Mouse (Mus musculus) gastrocnemius, postnatal 36 days (tissue): ENCODE data around the gene Naip6. TPM values are rescaled to one million over a fixed set of nuclear protein-coding genes. Genes with fewer than 3 reads are reported as not detected.
"Not testable (repeated sequence)": the region's sequence is repeated elsewhere in the genome, so short reads cannot be mapped to it uniquely, and the experiment has no call there.

Source experiments
- DNase-seq, 2 experiments: peaks; one replicate each; pipeline ENCODE4 v3.0.0; 2022
- intact Hi-C: fragments of 180-260 bp; cut with DNase I; formaldehyde crosslinking; loops from one replicate; pipeline ENCODE4 v1.15.1; 2025
- long read RNA-seq, 2 experiments: library from polyadenylated mRNA; stranded (forward); transcript quantifications; one replicate each; pipeline ENCODE4 v2.0.0; 2021
- total RNA-seq, 2 experiments: library from RNA; stranded (reverse); gene quantifications; 2 replicates each; pipeline ENCODE4 v1.2.3; 2021

Naip6 gene
- under 1 TPM; 0.05 to 0.08 TPM for total RNA-seq
- long read RNA-seq, experiment 1 = 0 reads
- long read RNA-seq, experiment 2 = 0 reads

DNA sequence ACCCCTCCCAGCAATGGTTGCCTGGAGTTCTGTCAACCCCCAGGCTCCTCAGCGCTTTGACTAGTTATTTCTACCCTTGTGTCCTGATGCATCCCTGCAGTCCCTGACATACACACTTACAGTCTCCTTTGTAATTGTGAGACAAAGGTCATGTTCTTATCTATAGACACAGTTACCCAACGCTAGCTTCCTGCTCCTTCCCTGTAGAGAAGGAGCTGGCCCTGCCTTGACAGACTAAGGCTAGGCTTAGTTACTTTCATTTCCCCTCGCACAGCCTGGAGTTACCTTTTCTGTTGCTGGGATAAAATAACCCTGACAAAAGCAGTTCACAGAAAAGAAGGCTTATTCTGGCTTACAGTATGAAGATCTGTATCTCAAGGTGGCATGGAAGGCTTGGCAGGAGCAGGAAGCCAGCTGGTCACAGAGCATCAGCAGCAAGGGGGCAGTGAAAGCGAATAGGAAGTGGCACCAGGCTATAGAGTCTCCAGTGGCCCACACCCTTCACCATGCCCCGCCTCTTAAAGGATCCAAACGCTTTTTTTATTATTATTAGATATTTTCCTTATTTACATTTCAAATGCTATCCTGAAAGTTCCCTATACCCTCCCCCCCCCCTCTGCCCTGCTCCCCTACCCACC, at the start of gene Naip6:
Gene Naip6 (minus strand): TSS at position 419 of the 638 bp plus-strand sequence.
- DNase-seq, intact Hi-C loops: not testable (repeated sequence)

- intact Hi-C loops, DNase-seq: not testable (repeated sequence)
These were observed 34.8 kb upstream of the Naip6 start for GRCm38 (mm10) chr13:100352315-100352714.

DNA sequence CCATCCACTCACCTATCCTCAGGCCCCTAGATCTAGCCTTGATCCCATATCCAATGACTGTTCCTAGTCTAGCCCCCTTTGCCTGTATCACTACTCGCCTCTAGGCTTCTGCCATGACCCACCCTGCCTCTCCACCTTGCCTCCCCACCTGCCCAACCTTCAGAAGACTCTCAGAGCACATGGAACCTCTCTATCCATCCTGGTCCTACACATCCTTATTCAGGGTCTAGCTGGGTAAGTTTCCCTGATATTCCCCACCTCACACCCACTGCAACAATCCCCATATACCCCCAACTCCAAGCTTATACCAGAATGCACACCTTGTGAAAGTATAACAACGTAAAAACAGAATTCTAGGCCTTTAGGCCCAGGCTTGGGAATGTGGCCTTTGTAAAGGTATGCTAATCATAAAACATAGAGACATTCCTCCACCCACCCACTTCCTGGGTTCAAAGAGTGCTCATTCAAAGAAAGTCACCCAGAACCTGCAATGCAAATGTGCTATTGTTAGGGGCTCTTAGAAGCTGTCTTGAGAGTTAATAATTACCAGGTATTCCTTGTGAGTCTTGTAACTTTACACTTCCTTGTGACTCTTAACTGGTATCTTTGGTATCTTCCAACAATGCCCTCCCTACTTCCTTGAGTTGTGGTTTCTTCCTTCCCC, 32.2 kb upstream of the Naip6 start:
- intact Hi-C loops = not testable (repeated sequence)

DNA sequence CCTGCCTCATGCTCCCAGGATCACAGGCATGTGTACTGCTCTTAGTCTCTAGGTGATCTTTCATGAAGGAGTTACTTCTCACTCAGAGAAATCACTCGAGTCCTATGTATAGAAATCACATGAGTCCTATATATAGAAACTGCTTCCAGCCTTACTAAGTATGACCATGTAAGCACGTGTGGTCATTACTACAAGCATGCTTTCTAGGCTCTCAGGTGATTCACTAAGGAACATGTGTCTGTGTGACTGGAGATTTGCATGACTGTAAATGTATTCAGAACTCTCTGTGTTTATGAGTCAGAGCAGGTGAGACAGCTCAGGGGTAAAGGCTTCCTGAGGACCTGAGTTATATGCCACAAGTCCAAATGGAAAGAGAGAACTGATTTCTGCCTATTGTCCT, 24.3 kb upstream of the Naip6 start:
- intact Hi-C loops = no loop called here
- no peak for DNase-seq

More for the DNA sequence above, 32.2 kb upstream of the Naip6 start:
- DNase-seq = not testable (repeated sequence)

DNA sequence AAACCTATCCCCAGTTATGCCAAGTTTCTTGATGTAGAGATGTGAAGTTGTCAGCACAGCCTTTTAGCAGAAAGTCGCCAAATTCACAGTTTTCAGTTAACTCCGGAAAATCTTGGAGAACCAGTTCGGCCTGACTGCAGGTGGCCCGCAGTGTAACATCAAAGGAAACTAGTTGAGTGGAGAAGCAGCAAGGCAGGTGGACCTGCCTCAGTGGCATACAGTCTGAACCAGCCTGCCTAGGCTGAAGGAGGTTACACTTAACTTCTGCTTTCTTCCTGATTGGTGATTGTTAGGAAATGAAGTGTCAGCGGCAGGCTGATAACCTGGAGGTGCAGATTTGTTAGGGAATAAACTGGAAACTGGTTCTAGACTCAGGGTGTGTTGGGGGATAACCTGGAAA, 14.3 kb upstream of the Naip6 start:
- intact Hi-C loops = not testable (repeated sequence)

GRCm38 (mm10) chr13:100328899-100329298, 11.4 kb upstream of the Naip6 start:
- intact Hi-C loops = not testable (repeated sequence)

More for the DNA sequence above, 14.3 kb upstream of the Naip6 start:
- not testable (repeated sequence) for DNase-seq

GRCm38 (mm10) chr13:100328029-100328428, 10.6 kb upstream of the Naip6 start:
- DNase-seq, intact Hi-C loops: not testable (repeated sequence)

More at GRCm38 (mm10) chr13:100328899-100329298, 11.4 kb upstream of the Naip6 start:
- not testable (repeated sequence) for DNase-seq

DNA sequence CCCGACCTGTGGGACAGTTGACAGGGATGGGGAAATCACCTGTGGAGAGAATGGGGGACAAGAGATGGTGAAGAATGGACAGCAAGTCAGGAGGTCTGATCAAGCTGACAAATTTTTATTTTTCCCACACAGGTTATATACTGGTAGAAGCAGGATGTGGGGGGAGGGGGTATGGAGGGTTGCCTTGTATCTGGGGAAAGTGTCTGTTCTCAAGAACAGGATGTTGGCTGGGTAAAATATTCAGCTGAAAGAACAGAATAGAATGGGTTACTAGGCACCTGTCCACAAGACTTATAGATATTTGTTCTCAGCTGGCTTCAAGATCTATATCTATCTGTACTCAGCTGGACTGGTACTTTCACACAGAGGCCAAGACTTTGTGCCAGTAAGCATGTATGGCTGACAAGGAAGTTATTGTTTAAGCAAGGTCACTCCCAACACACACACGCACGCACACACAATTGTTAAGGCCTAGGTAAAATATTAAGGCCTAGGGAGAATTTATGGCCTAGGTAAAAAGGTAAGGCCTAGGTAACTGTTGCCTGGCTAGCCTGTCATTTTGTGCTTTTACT, 4.9 kb upstream of the Naip6 start:
- intact Hi-C loops, DNase-seq: not testable (repeated sequence)

- intact Hi-C loops = no loop called here
- DNase-seq = no peak
These were observed 32.9 kb downstream of the Naip6 start for GRCm38 (mm10) chr13:100284611-100285010.

GRCm38 (mm10) chr13:100271474-100272132, 45.9 kb downstream of the Naip6 start:
- DNase-seq, intact Hi-C loops: not testable (repeated sequence)

GRCm38 (mm10) chr13:100256996-100257395, 60.5 kb downstream of the Naip6 start:
- intact Hi-C loops = not testable (repeated sequence)

GRCm38 (mm10) chr13:100255925-100256324, 61.5 kb downstream of the Naip6 start:
- intact Hi-C loops, DNase-seq: not testable (repeated sequence)

More at GRCm38 (mm10) chr13:100256996-100257395, 60.5 kb downstream of the Naip6 start:
- not testable (repeated sequence) for DNase-seq

DNA sequence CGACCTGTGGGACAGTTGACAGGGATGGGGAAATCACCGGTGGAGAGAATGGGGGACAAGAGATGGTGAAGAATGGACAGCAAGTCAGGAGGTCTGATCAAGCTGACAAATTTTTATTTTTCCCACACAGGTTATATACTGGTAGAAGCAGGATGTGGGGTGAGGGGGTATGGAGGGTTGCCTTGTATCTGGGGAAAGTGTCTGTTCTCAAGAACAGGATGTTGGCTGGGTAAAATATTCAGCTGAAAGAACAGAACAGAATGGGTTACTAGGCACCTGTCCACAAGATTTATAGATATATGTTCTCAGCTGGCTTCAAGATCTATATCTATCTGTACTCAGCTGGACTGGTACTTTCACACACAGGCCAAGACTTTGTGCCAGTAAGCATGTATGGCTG, 65.6 kb downstream of the Naip6 start:
- DNase-seq, intact Hi-C loops: not testable (repeated sequence)

DNA sequence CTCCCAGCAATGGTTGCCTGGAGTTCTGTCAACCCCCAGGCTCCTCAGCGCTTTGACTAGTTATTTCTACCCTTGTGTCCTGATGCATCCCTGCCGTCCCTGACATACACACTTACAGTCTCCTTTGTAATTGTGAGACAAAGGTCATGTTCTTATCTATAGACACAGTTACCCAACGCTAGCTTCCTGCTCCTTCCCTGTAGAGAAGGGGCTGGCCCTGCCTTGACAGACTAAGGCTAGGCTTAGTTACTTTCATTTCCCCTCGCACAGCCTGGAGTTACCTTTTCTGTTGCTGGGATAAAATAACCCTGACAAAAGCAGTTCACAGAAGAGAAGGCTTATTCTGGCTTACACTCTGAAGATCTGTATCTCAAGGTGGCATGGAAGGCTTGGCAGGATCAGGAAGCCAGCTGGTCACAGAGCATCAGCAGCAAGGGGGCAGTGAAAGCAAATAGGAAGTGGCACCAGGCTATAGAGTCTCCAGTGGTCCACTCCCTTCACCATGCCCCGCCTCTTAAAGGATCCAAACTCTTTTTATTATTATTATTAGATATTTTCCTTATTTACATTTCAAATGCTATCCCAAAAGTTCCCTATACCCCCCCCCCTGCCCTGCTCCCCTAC, 70.5 kb downstream of the Naip6 start:
- DNase-seq, intact Hi-C loops: not testable (repeated sequence)

DNA sequence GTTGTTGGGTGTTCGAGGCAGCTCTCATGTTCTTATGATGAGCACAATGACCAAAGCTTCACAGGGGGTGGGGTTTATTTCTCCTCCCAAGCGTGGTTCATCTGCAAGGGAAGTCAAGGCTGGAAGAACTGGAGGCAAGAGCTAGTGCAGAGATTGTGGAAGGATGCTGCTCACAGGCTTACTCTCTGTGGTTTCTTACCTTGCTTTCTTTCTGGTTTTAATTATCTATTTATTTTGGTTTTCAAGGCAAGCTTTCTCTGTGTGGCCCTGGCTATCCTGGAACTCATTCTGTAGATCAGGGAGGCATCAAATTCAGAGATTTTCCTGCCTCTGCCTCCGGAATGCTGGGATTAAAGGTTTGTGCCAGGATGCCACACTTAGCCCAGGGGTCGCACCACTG, 71.3 kb downstream of the Naip6 start, which contains the start of gene Naip5:
Gene Naip5 (minus strand): TSS at position 101 of the 400 bp plus-strand sequence.
- not testable (repeated sequence) for DNase-seq

GRCm38 (mm10) chr13:100243702-100244101, 73.8 kb downstream of the Naip6 start:
- DNase-seq = no peak
- intact Hi-C loops = no loop called here

More for the DNA sequence above, 71.3 kb downstream of the Naip6 start, which contains the start of gene Naip5:
- intact Hi-C loops = not testable (repeated sequence)
